16 mouse cellular contexts compared by ENCODE assay signal in genomic region chr4:128615761-128616160, GRCm38 (mm10). TPM values are rescaled to one million over a fixed set of nuclear protein-coding genes. Genes with fewer than 3 reads are reported as not detected.
DNase-seq lines count a peak whose midpoint lies in the region; ATAC-seq and TF ChIP-seq lines count a peak whose summit lies in the region.
"Had no signal": no experiment of that assay in that cellular context is flagged by ENCODE, and none has a peak within 500 bp of the region (broad histone marks: within the 10 kb centered on the region; RNA-seq: fewer than 3 reads in every experiment).

No protein-coding gene starts in this region.

- no peaks in the 10 kb centered on the region for H3K9me3 ChIP-seq in intestine, embryonic 16.5 days (ENCODE audit: control insufficient read depth, low read length)
- no peaks in the 10 kb centered on the region for H3K9me3 ChIP-seq in intestine, embryonic 15.5 days
- H3K9me3 ChIP-seq: forebrain, embryonic 12.5 days; heart, embryonic 15.5 days; hindbrain, embryonic 15.5 days; midbrain, embryonic 13.5 days had no signal

- no peak for ATAC-seq in intestine, embryonic 16.5 days
- no peak for ATAC-seq in intestine, embryonic 15.5 days
- ATAC-seq in megakaryocyte progenitor cell, adult 5-6 weeks (replicated peaks; ENCODE audit: poor library complexity), result peak; percentile 30
- ATAC-seq: midbrain, embryonic 13.5 days had no signal

- peak; percentile 37 for DNase-seq in thymus, adult 2 months
- DNase-seq in thymus, adult 18-20 months, result no peak
- peak; percentile 60 for DNase-seq in thymus, postnatal 4 days
- no peak for DNase-seq in gastrocnemius, adult 8-10 months (ENCODE audit: low spot score in 2 of 2)
- DNase-seq in layer of hippocampus, adult 11-12 months (ENCODE audit: low spot score), result no peak
- DNase-seq: cerebellum, adult 2 months; lung, postnatal 14 days had no signal

- H3K4me1 ChIP-seq in intestine, embryonic 16.5 days (ENCODE audit: control insufficient read depth, insufficient read depth, low read length), result peaks cover 10% of the 10 kb centered on the region; the same call in 1 of the 2 replicates
- peaks cover 11% of the 10 kb centered on the region for H3K4me1 ChIP-seq in intestine, embryonic 15.5 days (replicated peaks)
- peaks cover 56% of the 10 kb centered on the region for H3K4me1 ChIP-seq in thymus, adult 2 months (replicated peaks; ENCODE audit: control insufficient read depth, insufficient read depth, low read length)

- no peak overlapping the region for H3K4me2 ChIP-seq in intestine, embryonic 16.5 days (ENCODE audit: low read depth, low read length)
- H3K4me2 ChIP-seq in intestine, embryonic 15.5 days (replicated peaks), result no peak overlapping the region
- H3K4me2 ChIP-seq: forebrain, embryonic 12.5 days; heart, embryonic 15.5 days; hindbrain, embryonic 15.5 days; midbrain, embryonic 13.5 days had no signal

- 0 out of 2 replicates have a peak overlapping the region, but pooled peaks have one; percentile 6 for H3K9ac ChIP-seq in intestine, embryonic 16.5 days (ENCODE audit: low read depth, low read length)
- H3K9ac ChIP-seq in intestine, embryonic 15.5 days, result no peak overlapping the region
- H3K9ac ChIP-seq: forebrain, embryonic 12.5 days; heart, embryonic 15.5 days; hindbrain, embryonic 15.5 days; liver, embryonic 14.5 days; midbrain, embryonic 13.5 days had no signal

- H3K36me3 ChIP-seq in intestine, embryonic 16.5 days (ENCODE audit: control insufficient read depth, insufficient read depth, low read length), result no peaks in the 10 kb centered on the region
- no peaks in the 10 kb centered on the region for H3K36me3 ChIP-seq in intestine, embryonic 15.5 days
- H3K36me3 ChIP-seq in thymus, adult 2 months (ENCODE audit: control insufficient read depth, insufficient read depth, low read length), result no peaks in the 10 kb centered on the region
- H3K36me3 ChIP-seq: forebrain, embryonic 12.5 days; heart, embryonic 15.5 days; hindbrain, embryonic 15.5 days; midbrain, embryonic 13.5 days had no signal

- no peak overlapping the region for H3K4me3 ChIP-seq in intestine, embryonic 16.5 days (ENCODE audit: low read length)
- no peak overlapping the region for H3K4me3 ChIP-seq in intestine, embryonic 15.5 days (replicated peaks)
- peak overlapping the region; percentile 60 for H3K4me3 ChIP-seq in thymus, adult 2 months (ENCODE audit: control insufficient read depth, insufficient read depth, low read length)
- H3K4me3 ChIP-seq: forebrain, embryonic 12.5 days; heart, embryonic 15.5 days; hindbrain, embryonic 15.5 days; midbrain, embryonic 13.5 days had no signal

- H3K27me3 ChIP-seq in intestine, embryonic 16.5 days (replicated peaks; ENCODE audit: control insufficient read depth, insufficient read depth, low read length), result no peaks in the 10 kb centered on the region
- no peaks in the 10 kb centered on the region for H3K27me3 ChIP-seq in intestine, embryonic 15.5 days (replicated peaks)
- no peaks in the 10 kb centered on the region for H3K27me3 ChIP-seq in thymus, adult 2 months (ENCODE audit: control insufficient read depth, insufficient read depth, low read length)
- H3K27me3 ChIP-seq: hindbrain, embryonic 15.5 days; midbrain, embryonic 13.5 days had no signal

- 91% methylated on average over 14 of the region's 14 CpGs for WGBS in intestine, embryonic 16.5 days
- 90% methylated on average over 14 of the region's 14 CpGs for WGBS in intestine, embryonic 15.5 days
- WGBS in thymus, adult 2 months, result 22% methylated on average over 14 of the region's 14 CpGs

- no peak for TF ChIP-seq CTCF in thymus, adult 2 months (IDR thresholded peaks at IDR 0.05; ENCODE audit: borderline replicate concordance, control insufficient read depth, extremely low read depth, insufficient read depth, low read length, poor library complexity)

- no peak overlapping the region for H3K27ac ChIP-seq in intestine, embryonic 16.5 days (ENCODE audit: low read length)
- H3K27ac ChIP-seq in intestine, embryonic 15.5 days, result no peak overlapping the region
- 0 out of 2 replicates have a peak overlapping the region, but pooled peaks have one; percentile 6 for H3K27ac ChIP-seq in thymus, adult 2 months (ENCODE audit: control insufficient read depth, insufficient read depth, low read length)
- H3K27ac ChIP-seq: forebrain, embryonic 12.5 days; heart, embryonic 15.5 days; hindbrain, embryonic 15.5 days; kidney, postnatal 0 days; liver, embryonic 14.5 days; midbrain, embryonic 13.5 days had no signal

- no peak for TF ChIP-seq POLR2A in thymus, adult 2 months (IDR thresholded peaks at IDR 0.05; ENCODE audit: control insufficient read depth, extremely low read depth, insufficient read depth, low read length, poor library complexity)

RNA-seq across cellular contexts. Expression of gene Tlr12, which starts 2.7 kb away (rescaled TPM):
- 2.2 and 2.5 TPM in 2 replicates for polyA plus RNA-seq in intestine, embryonic 16.5 days (2015; fragmentation: Nextera tagmentation; extraction: Ambion mirVana)
- polyA plus RNA-seq in intestine, embryonic 15.5 days (2015; fragmentation: Nextera tagmentation; extraction: Ambion mirVana), result 2.2 and 2.4 TPM in 2 replicates
- 42.8 and 46.6 TPM in 2 replicates for polyA plus RNA-seq in thymus, adult 2 months (2012; rRNA removed)
- 0.15 and 0.49 TPM in 2 replicates for total RNA-seq in megakaryocyte progenitor cell, adult 5-6 weeks (2015)
- total RNA-seq in megakaryocyte progenitor cell, adult 5-6 weeks (2017), result 0.27 and 1.2 TPM in 2 replicates
- total RNA-seq in gastrocnemius, adult 8-10 months (2022), result not detected

RNA-seq across cellular contexts. Expression of gene Zscan20, which starts 5.9 kb away (rescaled TPM):
- 2.3 and 2.8 TPM in 2 replicates for polyA plus RNA-seq in intestine, embryonic 16.5 days (2015; fragmentation: Nextera tagmentation; extraction: Ambion mirVana)
- 2.5 and 3.5 TPM in 2 replicates for polyA plus RNA-seq in intestine, embryonic 15.5 days (2015; fragmentation: Nextera tagmentation; extraction: Ambion mirVana)
- 7.7 and 9.4 TPM in 2 replicates for polyA plus RNA-seq in thymus, adult 2 months (2012; rRNA removed)
- total RNA-seq in megakaryocyte progenitor cell, adult 5-6 weeks (2015), result 1.8 and 2.2 TPM in 2 replicates
- total RNA-seq in megakaryocyte progenitor cell, adult 5-6 weeks (2017), result 3.2 and 4.9 TPM in 2 replicates
- total RNA-seq in gastrocnemius, adult 8-10 months (2022), result 1 to 10 TPM; 2.3 to 4.7 (median 3.2) TPM

RNA-seq across cellular contexts. Expression of gene Phc2, which starts 38.7 kb away (rescaled TPM):
- polyA plus RNA-seq in intestine, embryonic 16.5 days (2015; fragmentation: Nextera tagmentation; extraction: Ambion mirVana), result 9.9 and 10.3 TPM in 2 replicates
- 39.2 and 42.3 TPM in 2 replicates for polyA plus RNA-seq in intestine, embryonic 15.5 days (2015; fragmentation: Nextera tagmentation; extraction: Ambion mirVana)
- polyA plus RNA-seq in thymus, adult 2 months (2012; rRNA removed), result 139 and 149 TPM in 2 replicates
- total RNA-seq in megakaryocyte progenitor cell, adult 5-6 weeks (2015), result 28.0 and 35.0 TPM in 2 replicates
- total RNA-seq in megakaryocyte progenitor cell, adult 5-6 weeks (2017), result 13.9 and 21.2 TPM in 2 replicates
- total RNA-seq in gastrocnemius, adult 8-10 months (2022), result 10 to 100 TPM; 12.3 to 18.1 (median 14.6) TPM

Comparison
In these comparisons a context has a peak if more than half of its experiments do, and no peak if none do; other contexts are left out.
1. DNase-seq: peak in thymus, adult 2 months (single experiment) and thymus, postnatal 4 days (single experiment); none in thymus, adult 18-20 months (0 of 2), gastrocnemius, adult 8-10 months (0 of 2) and layer of hippocampus, adult 11-12 months (single experiment).
2. RNA of gene Tlr12, which starts 2.7 kb away (polyA plus RNA-seq): 42.8 to 46.6 TPM in thymus, adult 2 months; 2.2 to 2.4 TPM in intestine, embryonic 15.5 days and 2.2 to 2.5 TPM in intestine, embryonic 16.5 days; every median in the first group is over 10 times any median in the second.